Mouse (Mus musculus): Measurements from ENCODE around the gene Rsg1.

The Rsg1 gene

GRCm38 (mm10) chr4:141248614-141248978 lies 34.8 kb downstream of the Rsg1 start:
- DNase-seq: no peak

- DNase-seq: no peak
Measured at GRCm38 (mm10) chr4:141249383-141249782, 35.6 kb downstream of the Rsg1 start.

GRCm38 (mm10) chr4:141251071-141251470 lies 37.3 kb downstream of the Rsg1 start:
- no peak for DNase-seq

GRCm38 (mm10) chr4:141252641-141253040 lies 38.9 kb downstream of the Rsg1 start:
- no peak for DNase-seq

- DNase-seq: peak; percentile 51
Measured at GRCm38 (mm10) chr4:141254234-141254633, 40.5 kb downstream of the Rsg1 start.

GRCm38 (mm10) chr4:141257440-141257839 lies 43.7 kb downstream of the Rsg1 start:
- no peak for DNase-seq

- no peak for DNase-seq
Measured at GRCm38 (mm10) chr4:141259413-141259812, 45.7 kb downstream of the Rsg1 start.

GRCm38 (mm10) chr4:141260007-141260723 lies 46.4 kb downstream of the Rsg1 start:
- DNase-seq: peak; percentile 90

- no peak for DNase-seq
Measured at GRCm38 (mm10) chr4:141262906-141263637, 49.3 kb downstream of the Rsg1 start.

GRCm38 (mm10) chr4:141265979-141266637 lies 52.4 kb downstream of the Rsg1 start:
- DNase-seq: no peak

- DNase-seq: no peak
Measured at GRCm38 (mm10) chr4:141267250-141267649, 53.5 kb downstream of the Rsg1 start.

GRCm38 (mm10) chr4:141267837-141268236 lies 54.1 kb downstream of the Rsg1 start:
- peak; percentile 83 for DNase-seq

- no peak for DNase-seq
Measured at GRCm38 (mm10) chr4:141268350-141268749, 54.6 kb downstream of the Rsg1 start.

GRCm38 (mm10) chr4:141269080-141269479 lies 55.3 kb downstream of the Rsg1 start:
- DNase-seq: no peak

- DNase-seq: no peak
Measured at GRCm38 (mm10) chr4:141270201-141270940, 56.6 kb downstream of the Rsg1 start.

- no peak for DNase-seq
Measured at GRCm38 (mm10) chr4:141271228-141271627, 57.5 kb downstream of the Rsg1 start.

GRCm38 (mm10) chr4:141271721-141272120 lies 58.0 kb downstream of the Rsg1 start:
- peak; percentile 84 for DNase-seq

GRCm38 (mm10) chr4:141272878-141273277 lies 59.1 kb downstream of the Rsg1 start:
- DNase-seq: peak; percentile 83

GRCm38 (mm10) chr4:141273296-141273695 lies 59.5 kb downstream of the Rsg1 start:
- peak; percentile 78 for DNase-seq

GRCm38 (mm10) chr4:141274485-141275341 lies 61.0 kb downstream of the Rsg1 start:
- DNase-seq: no peak
